Mouse (Mus musculus): ENCODE results near the gene Stap2. TPM values are rescaled to one million over a fixed set of nuclear protein-coding genes. Genes with fewer than 3 reads are reported as not detected.

The Stap2 gene
- polyA plus RNA-seq, 1 experiment from 2014 or later = 6.1 TPM

DNA sequence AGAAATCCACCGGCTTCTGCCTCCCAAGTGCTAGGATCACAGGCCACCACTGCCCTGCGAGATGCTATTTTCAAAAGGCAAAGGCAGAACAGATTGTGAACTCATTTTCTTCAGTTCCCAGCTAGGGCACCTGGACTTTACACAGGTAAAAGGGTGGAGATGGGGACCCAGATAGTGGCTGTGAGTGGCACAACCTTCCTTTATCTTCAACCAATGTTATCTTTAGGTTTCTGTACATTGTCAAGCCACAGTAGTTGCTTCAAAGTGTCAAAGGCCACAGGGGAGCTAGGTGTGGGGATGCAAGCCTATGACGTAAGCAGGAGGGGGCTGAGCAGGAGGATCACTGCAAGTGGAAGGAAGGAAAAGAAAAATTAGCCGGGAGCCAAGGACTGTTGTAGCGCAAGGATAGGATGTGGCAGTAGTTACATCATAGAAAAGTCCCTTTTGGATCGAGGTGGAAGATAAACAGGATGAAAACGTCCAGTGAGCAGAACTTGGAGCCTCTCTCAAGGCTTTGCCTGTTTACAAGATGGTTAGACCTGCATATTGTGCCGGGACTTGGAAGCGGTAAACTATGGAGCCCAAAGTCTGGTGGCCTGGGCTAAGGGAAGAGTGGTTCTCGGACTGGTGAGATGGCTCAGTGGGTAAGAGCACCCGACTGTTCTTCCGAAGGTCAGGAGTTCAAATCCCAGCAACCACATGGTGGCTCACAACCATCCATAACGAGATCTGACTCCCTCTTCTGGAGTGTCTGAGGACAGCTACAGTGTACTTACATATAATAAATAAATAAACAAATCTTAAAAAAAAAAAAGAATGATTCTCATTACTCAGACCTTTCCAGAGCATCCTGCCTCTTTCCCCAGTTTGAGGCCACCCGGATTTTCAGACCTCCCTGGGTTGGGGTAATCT is 2.3 kb upstream of the Stap2 start:
- no peak for ATAC-seq (replicated peaks; ENCODE audit: insufficient number of reproducible peaks, low FRiP score, low TSS enrichment, low read depth)
- WGBS = 30% methylated on average over 13 of the region's 14 CpGs
- H3K36me3 ChIP-seq (replicated peaks; ENCODE audit: control insufficient read depth, insufficient read depth, low read depth, low read length) = no peaks in the 10 kb centered on the region
- peak overlapping the region; percentile 10 for H3K4me2 ChIP-seq (ENCODE audit: low read depth, low read length)
- peaks cover 3% of the 10 kb centered on the region for H3K4me1 ChIP-seq (ENCODE audit: control insufficient read depth, insufficient read depth, low read length)
- peak; percentile 44 for DNase-seq (ENCODE audit: low spot score)
- peak overlapping the region; percentile 81 for H3K4me3 ChIP-seq (ENCODE audit: low read depth, low read length)
- peak overlapping the region; percentile 14 for H3K27ac ChIP-seq (replicated peaks; ENCODE audit: low read depth, low read length)
- H3K9ac ChIP-seq (replicated peaks; ENCODE audit: low read length) = peak overlapping the region; percentile 19
- no peaks in the 10 kb centered on the region for H3K27me3 ChIP-seq (ENCODE audit: control insufficient read depth, insufficient read depth, low read length)
- no peaks in the 10 kb centered on the region for H3K9me3 ChIP-seq (replicated peaks; ENCODE audit: control insufficient read depth, low read length)

DNA sequence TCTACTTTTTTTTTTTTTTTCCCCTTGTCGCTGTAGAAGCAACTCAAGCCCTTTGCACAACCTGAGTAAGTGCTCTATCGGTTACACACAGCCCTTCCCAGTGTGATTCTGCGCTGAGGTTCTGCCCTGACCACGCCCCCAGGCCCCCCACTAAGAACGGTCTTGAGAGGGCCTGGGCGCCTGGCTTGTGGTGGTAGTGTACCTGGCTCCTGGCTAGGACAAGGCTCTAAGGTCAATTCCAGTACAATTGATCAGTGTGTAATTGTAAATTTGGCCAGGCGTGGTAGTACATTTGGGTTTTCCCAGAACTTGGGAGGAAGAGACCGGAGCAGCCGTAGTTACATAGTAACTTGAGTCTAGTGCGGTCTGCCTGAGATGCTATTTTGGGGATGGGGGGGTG is 1.6 kb upstream of the Stap2 start:
- DNase-seq (ENCODE audit: low spot score) = no peak
- Histone ChIP-seq H3K9me3 (replicated peaks; ENCODE audit: control insufficient read depth, low read length) (no peaks in the 10 kb centered on the region), H3K27me3 (ENCODE audit: control insufficient read depth, insufficient read depth, low read length) (no peaks in the 10 kb centered on the region), H3K4me3 (ENCODE audit: low read depth, low read length) (no peak overlapping the region), H3K4me2 (ENCODE audit: low read depth, low read length) (no peak overlapping the region), H3K9ac (replicated peaks; ENCODE audit: low read length) (no peak overlapping the region), H3K4me1 (ENCODE audit: control insufficient read depth, insufficient read depth, low read length) (peaks cover 3% of the 10 kb centered on the region), H3K27ac (replicated peaks; ENCODE audit: low read depth, low read length) (no peak overlapping the region), H3K36me3 (replicated peaks; ENCODE audit: control insufficient read depth, insufficient read depth, low read depth, low read length) (no peaks in the 10 kb centered on the region)
- no peak for ATAC-seq (replicated peaks; ENCODE audit: insufficient number of reproducible peaks, low FRiP score, low TSS enrichment, low read depth)
- 47% methylated on average over 10 of the region's 10 CpGs for WGBS

- Histone ChIP-seq H3K9ac (replicated peaks; ENCODE audit: low read length) (no peak overlapping the region), H3K4me1 (ENCODE audit: control insufficient read depth, insufficient read depth, low read length) (no peaks in the 10 kb centered on the region; the same call in 1 of the 2 replicates), H3K27me3 (ENCODE audit: control insufficient read depth, insufficient read depth, low read length) (peaks cover 3% of the 10 kb centered on the region), H3K4me3 (ENCODE audit: low read depth, low read length) (no peak overlapping the region), H3K4me2 (ENCODE audit: low read depth, low read length) (no peak overlapping the region), H3K36me3 (replicated peaks; ENCODE audit: control insufficient read depth, insufficient read depth, low read depth, low read length) (no peaks in the 10 kb centered on the region), H3K9me3 (replicated peaks; ENCODE audit: control insufficient read depth, low read length) (no peaks in the 10 kb centered on the region), H3K27ac (replicated peaks; ENCODE audit: low read depth, low read length) (no peak overlapping the region)
- ATAC-seq (replicated peaks; ENCODE audit: insufficient number of reproducible peaks, low FRiP score, low TSS enrichment, low read depth) (no peak), DNase-seq (ENCODE audit: low spot score) (no peak)
- 84% methylated on average over 3 of the region's 3 CpGs for WGBS
Measured at GRCm38 (mm10) chr17:56003000-56003399, 2.4 kb downstream of the Stap2 start.

GRCm38 (mm10) chr17:55999794-56000499 is 5.4 kb downstream of the Stap2 start:
- Histone ChIP-seq H3K27ac (replicated peaks; ENCODE audit: low read depth, low read length) (no peak overlapping the region), H3K36me3 (replicated peaks; ENCODE audit: control insufficient read depth, insufficient read depth, low read depth, low read length) (no peaks in the 10 kb centered on the region), H3K27me3 (ENCODE audit: control insufficient read depth, insufficient read depth, low read length) (peaks cover 3% of the 10 kb centered on the region), H3K4me1 (ENCODE audit: control insufficient read depth, insufficient read depth, low read length) (no peaks in the 10 kb centered on the region; the same call in 1 of the 2 replicates), H3K9me3 (replicated peaks; ENCODE audit: control insufficient read depth, low read length) (no peaks in the 10 kb centered on the region), H3K9ac (replicated peaks; ENCODE audit: low read length) (no peak overlapping the region; the same call in 1 of the 2 replicates), H3K4me3 (ENCODE audit: low read depth, low read length) (peak overlapping the region; percentile 18; the same call in 1 of the 2 replicates), H3K4me2 (ENCODE audit: low read depth, low read length) (peak overlapping the region; percentile 3)
- ATAC-seq (replicated peaks; ENCODE audit: insufficient number of reproducible peaks, low FRiP score, low TSS enrichment, low read depth) (peak; percentile 25), DNase-seq (ENCODE audit: low spot score) (peak; percentile 37)
- 7% methylated on average over 30 of the region's 30 CpGs for WGBS

- H3K27ac ChIP-seq (replicated peaks; ENCODE audit: low read depth, low read length) = no peak overlapping the region
- no peak for ATAC-seq (replicated peaks; ENCODE audit: insufficient number of reproducible peaks, low FRiP score, low TSS enrichment, low read depth)
- H3K4me1 ChIP-seq (ENCODE audit: control insufficient read depth, insufficient read depth, low read length) = no peaks in the 10 kb centered on the region; the same call in 1 of the 2 replicates
- H3K9me3 ChIP-seq (replicated peaks; ENCODE audit: control insufficient read depth, low read length) = no peaks in the 10 kb centered on the region
- no peak overlapping the region for H3K4me2 ChIP-seq (ENCODE audit: low read depth, low read length)
- no peak for DNase-seq (ENCODE audit: low spot score)
- no peak overlapping the region for H3K4me3 ChIP-seq (ENCODE audit: low read depth, low read length)
- peaks cover 3% of the 10 kb centered on the region for H3K27me3 ChIP-seq (ENCODE audit: control insufficient read depth, insufficient read depth, low read length)
- WGBS = 91% methylated on average over 15 of the region's 15 CpGs
- no peak overlapping the region for H3K9ac ChIP-seq (replicated peaks; ENCODE audit: low read length)
- peaks cover 3% of the 10 kb centered on the region; the same call in 1 of the 2 replicates for H3K36me3 ChIP-seq (replicated peaks; ENCODE audit: control insufficient read depth, insufficient read depth, low read depth, low read length)
Measured at GRCm38 (mm10) chr17:55996007-55996406, 9.4 kb downstream of the Stap2 start.

GRCm38 (mm10) chr17:55990278-55990898 is 15.0 kb downstream of the Stap2 start:
- H3K4me2 ChIP-seq (ENCODE audit: low read depth, low read length) = no peak overlapping the region
- no peak for DNase-seq (ENCODE audit: low spot score)
- no peak overlapping the region for H3K4me3 ChIP-seq (ENCODE audit: low read depth, low read length)
- H3K36me3 ChIP-seq (replicated peaks; ENCODE audit: control insufficient read depth, insufficient read depth, low read depth, low read length) = peaks cover 3% of the 10 kb centered on the region; the same call in 1 of the 2 replicates
- no peaks in the 10 kb centered on the region for H3K27me3 ChIP-seq (ENCODE audit: control insufficient read depth, insufficient read depth, low read length)
- no peak overlapping the region for H3K9ac ChIP-seq (replicated peaks; ENCODE audit: low read length)
- H3K27ac ChIP-seq (replicated peaks; ENCODE audit: low read depth, low read length) = no peak overlapping the region
- no peaks in the 10 kb centered on the region for H3K9me3 ChIP-seq (replicated peaks; ENCODE audit: control insufficient read depth, low read length)
- WGBS = 80% methylated on average over 8 of the region's 8 CpGs
- H3K4me1 ChIP-seq (ENCODE audit: control insufficient read depth, insufficient read depth, low read length) = no peaks in the 10 kb centered on the region
- ATAC-seq (replicated peaks; ENCODE audit: insufficient number of reproducible peaks, low FRiP score, low TSS enrichment, low read depth) = 0 out of 2 replicates have a peak, but pooled peaks have one; percentile 21

- no peaks in the 10 kb centered on the region for H3K4me1 ChIP-seq (ENCODE audit: control insufficient read depth, insufficient read depth, low read length)
- peak within 1 kb of the TSS; percentile 54 for H3K4me2 ChIP-seq (ENCODE audit: low read depth, low read length)
- WGBS = 9% methylated on average over 33 of the region's 35 CpGs
- H3K4me3 ChIP-seq (ENCODE audit: low read depth, low read length) = peak within 1 kb of the TSS; percentile 67
- H3K9ac ChIP-seq (replicated peaks; ENCODE audit: low read length) = peak within 1 kb of the TSS; percentile 78
- DNase-seq (ENCODE audit: low spot score) = peak; percentile 84
- no peaks in the 10 kb centered on the region for H3K36me3 ChIP-seq (replicated peaks; ENCODE audit: control insufficient read depth, insufficient read depth, low read depth, low read length)
- no peaks in the 10 kb centered on the region for H3K9me3 ChIP-seq (replicated peaks; ENCODE audit: control insufficient read depth, low read length)
- H3K27me3 ChIP-seq (ENCODE audit: control insufficient read depth, insufficient read depth, low read length) = no peaks in the 10 kb centered on the region
- peak; percentile 74 for ATAC-seq (replicated peaks; ENCODE audit: insufficient number of reproducible peaks, low FRiP score, low TSS enrichment, low read depth)
- H3K27ac ChIP-seq (replicated peaks; ENCODE audit: low read depth, low read length) = no peak within 1 kb of the TSS
Measured at GRCm38 (mm10) chr17:55986030-55986961, 19.1 kb downstream of the Stap2 start, which contains the start of gene Fsd1. TSS of gene Fsd1 (plus strand) at chr17:55986509.

Data from embryonic facial prominence, embryonic 11.5 days (tissue).